Mouse (Mus musculus) E14TG2a.4 (cell line): ENCODE measurements at regions not wholly inside any gene's neighbourhood (a gene's known extent, or its start where the extent isn't known, plus 50 kb on each side); places are given as distances from the start of the nearest gene placed in this dataset.

Experiments used
- CTCF ChIP-seq: conservative IDR thresholded peaks from 2 replicates; pipeline ENCODE4 v1.5.1; 2014; ENCODE audit warnings: low read length
- NANOG ChIP-seq: IDR thresholded peaks from 2 replicates; pipeline ENCODE4 v1.6.1; 2014; ENCODE audit warnings: borderline replicate concordance, low read length, mixed read lengths
- POU5F1 ChIP-seq: IDR thresholded peaks from 2 replicates; pipeline ENCODE4 v1.6.1; 2014; ENCODE audit warnings: low read length, borderline replicate concordance

DNA sequence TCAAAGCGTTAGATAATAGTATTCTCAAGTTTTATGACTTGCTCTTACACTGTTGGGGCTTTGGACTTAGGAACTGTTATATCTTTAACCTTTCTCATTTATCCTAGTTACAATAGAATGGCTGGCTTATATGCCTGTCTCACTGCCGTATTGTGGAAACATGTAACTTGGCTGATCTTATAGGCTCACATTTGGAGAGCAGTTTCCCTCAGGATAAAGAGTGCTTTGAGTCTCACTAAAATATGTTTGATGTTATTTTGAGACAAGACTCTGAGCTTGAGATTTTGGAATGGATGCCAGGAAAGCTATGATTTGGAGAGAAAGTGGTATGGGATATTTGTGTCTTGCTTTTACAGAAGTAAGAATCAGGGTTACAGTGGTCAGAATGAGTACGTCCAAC, 156.4 kb upstream of the Pot1a start:
- TF ChIP-seq CTCF (no peak), NANOG (no peak), POU5F1 (no peak)
